Mouse (Mus musculus) left cerebral cortex, postnatal 10 days (tissue): ENCODE data around the gene Uap1. TPM values are rescaled to one million over a fixed set of nuclear protein-coding genes. Genes with fewer than 3 reads are reported as not detected.

Experiments used
- DNase-seq, 2 experiments: peaks; one replicate each; pipeline ENCODE4 v3.0.0; 2021 to 2022; ENCODE audit warnings: low spot score in 2 of 2, mixed read lengths in 1 of 2; ENCODE audit errors: extremely low spot score in 1 of 2
- intact Hi-C: fragments of 180-260 bp; cut with DNase I; formaldehyde crosslinking; loops from one replicate; pipeline ENCODE4 v1.15.1; 2025
- total RNA-seq, 2 experiments: library from RNA; stranded (reverse); gene quantifications; 2 replicates each; pipeline ENCODE4 v1.2.3; 2021

Uap1 gene
- total RNA-seq, 2 experiments from 2014 or later: 62.5 to 66.7 TPM

DNA sequence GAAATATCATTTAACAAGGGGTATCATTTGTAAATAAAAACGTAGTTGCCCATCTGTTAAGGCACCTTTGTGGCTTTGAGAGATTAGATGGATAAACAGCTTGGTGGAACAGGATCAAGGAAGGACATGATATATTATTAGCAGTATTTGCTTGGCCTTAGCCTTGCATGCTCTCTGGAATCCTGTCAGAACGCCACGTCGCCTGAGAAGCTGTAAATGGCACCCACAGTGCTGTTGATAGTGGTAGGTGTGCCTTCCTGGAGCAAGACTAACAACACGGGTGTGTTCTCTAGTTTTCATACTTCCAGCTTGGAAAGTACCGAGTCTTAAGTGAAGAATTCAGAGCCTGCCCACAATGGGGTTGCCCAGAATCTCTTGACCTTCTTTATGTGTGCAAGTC lies 1.1 kb upstream of the Uap1 start:
- intact Hi-C loops: no loop called here
- no peak for DNase-seq

DNA sequence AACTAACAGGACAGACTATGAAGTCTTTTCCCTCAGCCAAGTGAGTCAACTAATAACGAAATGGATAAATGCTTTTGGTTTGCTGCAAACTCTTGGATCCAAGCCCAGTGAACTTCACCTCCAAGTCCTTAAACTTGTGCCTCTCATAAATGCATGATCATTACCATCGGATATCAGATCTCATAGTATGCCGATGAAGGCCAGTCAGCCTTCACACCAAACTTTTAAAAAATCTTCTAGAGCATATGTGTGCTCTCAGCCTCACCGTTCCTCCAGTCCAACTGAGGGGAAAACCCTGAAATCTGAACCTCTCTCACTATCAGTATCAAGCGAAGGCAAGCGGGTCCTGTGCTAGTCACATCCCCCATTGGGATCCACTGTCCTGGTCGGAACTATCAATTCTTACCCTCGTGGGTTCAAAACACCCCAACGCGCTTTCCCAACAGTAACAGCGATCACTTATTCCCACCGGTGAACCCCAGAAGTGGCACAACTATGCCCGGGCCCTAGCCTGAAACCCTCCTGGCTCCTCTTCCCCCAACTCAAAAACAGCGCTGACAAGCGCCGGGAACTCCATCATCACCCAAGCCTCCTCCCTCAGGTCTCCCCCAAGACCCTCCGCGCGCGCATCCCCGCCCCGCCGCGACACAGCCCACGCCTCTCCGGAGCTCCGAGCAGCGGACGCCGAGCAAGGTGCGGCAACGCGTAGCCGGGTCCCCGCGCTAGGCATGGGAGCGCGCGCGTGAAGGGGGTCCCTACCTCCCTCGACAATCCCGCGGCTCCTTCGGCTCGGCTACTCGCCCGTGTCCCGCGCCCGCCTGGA lies 555 bp downstream of the Uap1 start:
- no peak for DNase-seq
- intact Hi-C loops: no loop called here

DNA sequence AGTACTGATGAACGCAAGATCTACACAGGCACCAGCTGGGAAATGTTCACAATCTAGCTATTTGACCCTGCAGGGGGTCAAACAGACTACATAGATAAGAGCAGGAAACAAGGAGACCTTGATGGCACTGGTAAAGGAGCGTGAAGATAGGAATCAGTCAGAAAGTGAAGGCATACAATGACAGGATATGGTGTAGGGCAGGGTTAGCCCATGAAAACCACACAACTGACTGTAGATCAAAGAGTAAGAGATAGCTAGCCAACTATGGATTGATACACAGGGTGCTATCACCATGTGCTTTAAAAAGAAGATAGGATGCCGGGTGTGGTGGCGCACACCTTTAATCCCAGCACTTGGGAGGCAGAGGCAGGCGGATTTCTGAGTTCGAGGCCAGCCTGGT lies 7.0 kb downstream of the Uap1 start:
- no peak for DNase-seq
- intact Hi-C loops: no loop called here

DNA sequence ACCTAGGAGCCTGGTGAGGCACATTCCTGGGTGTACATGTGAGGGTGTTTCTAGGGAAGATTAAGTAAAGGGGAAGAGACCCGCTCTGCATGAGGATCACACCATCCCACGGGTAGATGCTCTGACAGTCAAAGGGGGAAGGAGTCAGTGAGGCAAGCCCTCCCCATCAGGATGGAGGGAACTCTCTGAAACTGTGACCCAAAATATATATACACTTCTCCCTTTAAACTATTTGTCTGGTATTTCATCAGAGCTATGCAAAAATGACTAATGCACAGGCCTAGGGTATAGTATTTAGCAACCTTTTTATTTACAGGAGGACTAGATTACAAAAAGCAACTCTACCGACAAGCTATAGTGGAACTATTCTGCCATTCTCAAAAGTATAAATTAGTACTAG lies 9.8 kb downstream of the Uap1 start:
- no peak for DNase-seq
- intact Hi-C loops: no loop called here

DNA sequence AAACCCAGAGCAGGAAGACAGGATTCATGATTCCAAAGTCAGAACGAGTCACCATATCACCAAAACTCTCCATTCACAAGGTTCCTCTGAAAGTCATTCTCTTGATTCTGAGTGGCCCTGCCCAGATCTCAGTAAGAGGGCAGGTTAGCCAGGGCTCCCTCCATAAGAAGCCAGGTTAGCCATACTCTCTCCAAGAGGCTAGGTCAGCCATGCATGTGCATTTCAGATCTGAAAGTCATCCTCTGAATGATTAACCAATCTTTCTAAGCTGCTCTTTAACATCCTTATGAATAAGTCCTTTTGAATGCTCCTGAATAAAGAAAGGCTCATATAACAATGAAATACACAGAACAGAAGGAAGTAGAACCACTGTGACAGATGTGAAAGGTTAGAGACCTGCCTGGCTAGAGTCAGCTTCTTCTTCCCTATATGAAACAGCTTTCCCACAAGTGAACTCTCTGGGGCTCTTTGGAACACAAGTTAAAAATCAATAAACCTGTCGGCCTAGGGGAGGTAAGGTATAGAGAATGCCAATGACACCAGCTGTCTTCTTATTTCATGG lies 10.6 kb downstream of the Uap1 start:
- DNase-seq: no peak
- intact Hi-C loops: no loop called here

DNA sequence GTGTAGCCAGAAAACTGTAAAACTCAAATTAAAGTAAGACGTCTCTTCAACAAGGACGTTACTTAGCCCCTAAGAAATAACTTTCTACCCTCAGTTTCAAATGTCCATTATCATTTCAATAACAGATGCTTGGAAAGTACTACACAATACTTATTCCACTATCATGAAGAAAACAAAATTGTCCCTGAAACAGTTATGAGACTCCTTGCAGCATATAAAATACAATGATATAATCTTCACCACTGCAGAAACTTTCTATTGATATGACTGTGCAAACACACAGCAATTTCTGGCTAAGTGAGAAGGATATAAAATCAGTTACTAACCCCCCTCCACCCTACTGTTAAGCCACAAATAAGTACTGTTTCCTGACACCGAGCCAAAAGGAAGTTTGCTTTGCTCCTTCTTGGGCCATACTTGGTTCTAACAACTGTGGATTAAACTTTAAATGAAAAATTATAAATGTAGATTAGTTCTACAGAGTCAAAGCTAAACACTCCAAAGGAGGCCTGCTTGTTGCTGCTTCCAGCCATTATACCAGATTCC lies 11.3 kb downstream of the Uap1 start:
- intact Hi-C loops: no loop called here
- DNase-seq: no peak

DNA sequence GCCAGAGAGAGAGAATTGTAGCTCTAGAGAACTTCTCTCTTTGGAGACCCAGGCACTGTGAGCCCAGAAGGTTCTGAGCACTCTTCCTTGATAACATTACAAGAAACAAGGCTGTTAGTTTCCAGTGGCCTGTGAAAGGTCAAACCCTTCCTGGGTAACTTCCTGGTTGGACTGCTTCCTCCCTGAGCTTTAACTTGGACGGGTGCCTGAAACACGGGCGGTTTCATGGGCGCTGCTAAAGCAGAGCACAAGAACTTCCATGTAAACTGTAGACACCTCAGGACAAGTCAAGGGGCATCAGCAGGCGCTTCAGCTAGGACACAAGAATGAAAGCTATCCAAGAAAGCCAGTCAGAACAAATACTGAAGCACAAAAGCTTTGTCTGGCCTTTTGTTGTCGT lies 12.9 kb downstream of the Uap1 start:
- intact Hi-C loops: no loop called here

DNA sequence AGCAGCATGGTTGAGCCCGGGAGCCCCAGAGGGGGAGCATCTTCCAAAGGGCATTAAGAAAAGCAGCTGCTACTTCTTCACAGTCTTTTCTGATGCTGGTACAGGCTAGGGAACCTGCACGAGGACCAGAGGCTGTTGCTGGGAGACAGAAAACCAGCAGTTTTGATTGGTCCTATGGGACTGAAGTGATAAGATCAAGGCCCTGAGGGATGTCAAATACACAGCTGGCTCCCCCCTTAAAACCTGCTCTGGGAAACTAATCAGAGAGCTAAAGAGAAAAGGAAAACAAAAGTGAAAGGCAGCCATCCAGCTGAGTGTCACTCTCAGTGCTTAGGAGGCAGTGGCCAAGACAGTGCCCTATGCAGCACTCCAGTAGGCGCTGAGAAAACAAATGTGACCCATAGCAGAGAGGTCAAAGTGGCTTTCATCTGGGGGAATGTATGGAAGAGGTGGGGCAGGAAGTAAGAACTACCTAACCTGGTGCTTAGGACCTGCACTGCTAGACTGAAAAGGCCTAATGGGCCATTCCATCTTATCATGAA lies 14.3 kb downstream of the Uap1 start:
- intact Hi-C loops: no loop called here
- DNase-seq: no peak

More for the DNA sequence above, 12.9 kb downstream of the Uap1 start:
- peak in 1 of 2 experiments; percentile 56 for DNase-seq

DNA sequence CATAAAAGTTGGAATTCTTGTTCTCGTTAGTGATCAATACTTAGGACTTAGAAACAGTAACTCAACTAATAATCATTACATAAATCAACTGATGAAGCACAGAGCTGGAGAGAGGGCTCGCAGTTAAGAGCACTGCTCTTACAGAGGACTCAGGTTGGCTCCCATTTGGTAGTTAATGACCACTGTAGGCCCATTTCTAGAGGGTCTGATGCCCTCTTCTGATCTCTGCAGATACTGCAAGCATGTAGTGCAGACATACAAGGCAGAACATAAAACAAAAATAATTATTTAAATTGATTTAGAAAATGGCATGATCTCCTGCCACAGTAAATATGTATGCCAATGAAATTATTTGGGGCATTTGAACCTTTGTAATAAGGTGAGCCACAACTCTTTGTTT lies 15.1 kb downstream of the Uap1 start:
- intact Hi-C loops: no loop called here
- no peak for DNase-seq

DNA sequence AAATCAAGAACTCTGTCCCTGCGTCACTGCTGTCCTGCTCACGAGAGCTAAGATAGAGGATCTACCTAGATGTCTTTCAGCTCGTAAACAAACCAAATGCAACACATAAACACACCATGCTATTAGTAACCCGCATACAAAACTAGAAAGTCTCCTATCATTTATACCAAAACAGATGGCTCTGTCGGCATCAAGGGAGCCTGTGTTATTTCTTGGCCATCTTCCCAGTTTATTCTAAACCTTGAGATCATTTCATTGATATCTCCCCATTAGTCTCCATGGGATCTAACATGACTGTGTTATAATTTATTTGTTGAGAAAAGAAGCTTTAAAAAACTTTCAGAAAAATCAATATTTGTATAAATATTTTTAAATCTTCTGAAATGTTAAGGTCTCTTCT lies 19.0 kb downstream of the Uap1 start:
- intact Hi-C loops: no loop called here
- DNase-seq: no peak

DNA sequence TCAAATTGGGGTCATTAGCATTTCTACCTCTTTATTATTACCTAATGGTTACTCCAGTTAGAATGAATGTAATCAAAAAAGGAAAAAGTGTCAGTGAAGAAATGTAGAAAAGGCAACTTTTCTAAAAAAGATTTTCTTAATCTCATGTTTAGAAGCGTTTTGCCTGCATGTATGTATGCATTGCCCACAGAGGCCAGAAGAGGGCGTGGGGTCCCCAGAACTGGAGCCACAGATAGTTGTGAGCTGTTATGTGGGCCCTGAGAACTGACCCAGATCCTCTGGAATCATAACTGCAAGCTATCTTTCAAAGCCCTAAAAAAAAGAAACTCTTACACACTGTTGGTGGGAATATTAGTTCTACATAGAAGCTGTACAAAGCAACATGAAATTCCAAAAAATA lies 19.5 kb downstream of the Uap1 start:
- intact Hi-C loops: no loop called here
- DNase-seq: no peak

DNA sequence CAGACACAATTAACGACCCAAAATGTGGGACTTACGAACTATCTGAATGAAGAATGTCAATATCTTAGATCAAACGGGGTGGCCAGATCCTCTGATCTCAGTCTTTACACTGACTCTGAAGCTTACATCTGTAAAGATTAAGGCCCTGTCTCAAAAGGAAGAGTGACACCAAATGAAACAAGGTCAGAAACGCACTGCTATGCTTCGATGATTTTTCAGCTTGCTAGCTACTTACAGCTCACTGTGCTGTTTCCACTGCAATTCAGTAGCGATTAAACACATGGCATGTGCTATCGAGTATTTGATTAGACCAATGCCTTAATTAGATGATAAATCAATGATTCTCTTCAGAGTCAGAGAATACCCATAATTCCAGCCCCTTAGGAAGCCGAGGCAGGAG lies 20.8 kb downstream of the Uap1 start:
- intact Hi-C loops: no loop called here
- DNase-seq: no peak

DNA sequence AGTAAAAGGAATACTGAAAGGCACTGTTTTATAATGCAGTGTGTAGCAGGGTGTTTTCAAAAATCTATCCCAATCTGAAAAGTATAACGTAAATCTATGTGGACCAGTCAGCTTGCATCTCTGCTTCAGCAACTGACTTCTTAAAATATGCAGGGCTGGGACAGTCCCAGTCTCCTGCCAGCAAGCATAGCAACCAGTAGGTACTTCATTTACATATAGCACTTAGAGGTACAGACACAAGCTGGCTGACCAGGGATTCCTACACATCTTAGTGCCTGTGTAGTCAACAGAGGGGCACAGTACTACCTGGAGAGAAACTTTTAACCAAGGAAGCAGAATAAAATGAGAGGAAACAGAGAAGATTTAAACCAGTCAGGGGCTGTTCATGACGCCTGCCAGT lies 22.2 kb downstream of the Uap1 start:
- DNase-seq: no peak
- intact Hi-C loops: no loop called here

DNA sequence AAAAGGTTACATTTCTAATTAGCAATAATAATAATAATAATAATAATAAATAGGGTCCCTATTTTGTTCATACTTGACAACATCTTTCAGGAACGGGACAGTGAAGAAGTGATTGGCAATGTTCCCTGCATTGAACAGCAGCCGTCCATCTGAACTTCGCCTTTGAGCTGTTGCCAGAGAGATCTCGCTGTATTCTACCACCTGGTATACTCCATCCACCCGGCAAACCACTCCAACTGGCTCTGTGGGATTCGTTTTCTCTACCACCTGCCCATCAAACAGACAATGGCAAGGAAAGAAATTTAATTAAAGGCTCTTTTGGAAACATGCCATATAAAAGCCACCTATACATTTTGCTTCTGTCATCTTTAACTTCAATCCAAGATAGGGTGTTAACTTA lies 23.9 kb downstream of the Uap1 start:
- intact Hi-C loops: no loop called here
- no peak for DNase-seq

DNA sequence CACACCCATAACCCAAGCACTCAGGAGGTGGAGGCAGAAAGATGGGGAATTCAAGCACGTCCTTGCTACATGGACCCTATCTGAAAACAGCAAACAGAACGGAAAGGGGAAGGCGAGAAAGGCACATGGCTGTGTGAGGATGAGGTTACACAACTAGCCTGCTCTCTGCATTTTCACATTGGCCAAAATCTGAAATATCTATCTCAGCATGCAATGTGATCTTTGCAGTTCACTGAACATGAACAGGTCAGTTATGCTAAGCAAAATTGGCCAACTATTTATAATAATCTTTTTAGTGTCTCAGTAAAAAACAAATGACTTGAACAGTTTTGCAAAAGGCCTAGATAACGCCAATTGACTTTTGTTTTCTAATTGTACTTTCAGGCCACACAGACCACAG lies 25.0 kb downstream of the Uap1 start:
- DNase-seq: no peak
- intact Hi-C loops: no loop called here

DNA sequence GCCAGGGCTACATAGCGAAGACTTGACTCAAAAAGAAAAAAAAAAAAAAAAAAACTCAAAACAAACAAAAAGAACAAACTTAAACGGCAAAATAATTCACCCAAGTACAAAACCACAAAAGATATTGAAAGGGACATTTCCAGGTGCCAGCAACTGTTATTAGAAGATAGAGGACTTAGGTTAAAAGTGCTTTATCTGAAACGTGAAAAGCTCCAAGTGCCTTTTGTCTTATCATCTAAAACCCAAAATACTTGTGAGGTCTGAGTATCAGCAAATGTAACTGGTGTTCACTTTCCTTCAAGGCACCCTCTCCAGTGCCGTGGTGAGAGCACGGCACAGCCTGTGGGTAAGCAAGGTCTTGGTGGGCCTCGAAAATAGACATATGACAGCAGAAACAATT lies 26.2 kb downstream of the Uap1 start:
- intact Hi-C loops: no loop called here

DNA sequence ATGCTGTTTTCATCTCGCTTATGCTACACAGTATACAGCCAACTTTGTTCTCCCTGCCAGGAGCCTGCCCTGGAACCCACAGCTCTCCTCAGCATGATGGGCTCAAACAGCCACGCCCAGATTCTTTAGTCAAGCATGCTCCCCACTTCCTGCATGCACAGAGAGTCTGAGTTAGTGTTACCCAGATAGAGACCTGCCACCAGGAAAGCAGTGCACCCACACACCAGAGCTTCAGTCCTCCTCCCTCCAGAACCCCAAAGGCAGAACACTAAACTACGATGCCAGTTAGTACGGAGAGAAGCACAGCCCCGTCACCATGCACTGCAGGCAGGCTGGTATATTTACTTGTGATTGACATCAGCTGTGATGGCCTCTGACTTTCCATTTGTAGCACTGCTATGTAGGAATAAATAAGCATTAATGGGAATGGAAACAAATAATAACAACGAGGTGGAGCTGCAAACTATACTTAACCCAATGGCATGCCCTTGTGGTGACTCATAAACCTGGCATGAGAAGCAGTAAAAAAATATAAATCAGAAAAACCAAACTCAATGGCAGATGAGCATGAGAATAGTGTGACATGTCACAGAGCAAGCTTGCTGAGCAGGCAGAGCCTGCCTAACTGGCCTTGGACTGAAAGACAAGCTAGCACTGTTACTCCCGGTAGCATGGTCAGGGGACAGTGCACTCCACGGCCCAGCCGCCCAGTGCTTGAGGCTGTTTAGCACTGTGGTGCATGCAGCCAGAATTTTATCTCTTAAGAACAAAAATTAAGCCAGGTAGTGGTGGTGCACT lies 26.9 kb downstream of the Uap1 start:
- no peak for DNase-seq
- intact Hi-C loops: no loop called here

More for the DNA sequence above, 26.2 kb downstream of the Uap1 start:
- no peak for DNase-seq

DNA sequence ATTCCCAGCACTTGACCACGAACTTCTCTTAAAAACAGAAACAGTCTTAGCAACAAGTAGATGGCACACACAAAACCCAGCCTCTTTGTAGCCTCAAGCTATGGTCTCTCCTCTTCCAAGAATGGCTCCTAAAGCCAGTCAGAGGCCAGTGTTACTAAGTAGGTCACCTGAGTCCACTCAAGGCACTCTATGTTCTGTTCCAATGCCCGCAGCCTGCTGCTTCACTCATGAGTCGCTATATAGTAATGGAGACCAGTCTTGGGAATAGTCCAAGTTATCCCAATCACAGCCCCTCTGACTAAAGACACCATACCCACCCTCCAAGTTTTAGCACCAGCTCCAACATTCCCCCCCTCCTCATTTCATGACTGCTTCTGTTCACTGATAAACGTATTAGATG lies 29.2 kb downstream of the Uap1 start:
- no peak for DNase-seq
- intact Hi-C loops: no loop called here

DNA sequence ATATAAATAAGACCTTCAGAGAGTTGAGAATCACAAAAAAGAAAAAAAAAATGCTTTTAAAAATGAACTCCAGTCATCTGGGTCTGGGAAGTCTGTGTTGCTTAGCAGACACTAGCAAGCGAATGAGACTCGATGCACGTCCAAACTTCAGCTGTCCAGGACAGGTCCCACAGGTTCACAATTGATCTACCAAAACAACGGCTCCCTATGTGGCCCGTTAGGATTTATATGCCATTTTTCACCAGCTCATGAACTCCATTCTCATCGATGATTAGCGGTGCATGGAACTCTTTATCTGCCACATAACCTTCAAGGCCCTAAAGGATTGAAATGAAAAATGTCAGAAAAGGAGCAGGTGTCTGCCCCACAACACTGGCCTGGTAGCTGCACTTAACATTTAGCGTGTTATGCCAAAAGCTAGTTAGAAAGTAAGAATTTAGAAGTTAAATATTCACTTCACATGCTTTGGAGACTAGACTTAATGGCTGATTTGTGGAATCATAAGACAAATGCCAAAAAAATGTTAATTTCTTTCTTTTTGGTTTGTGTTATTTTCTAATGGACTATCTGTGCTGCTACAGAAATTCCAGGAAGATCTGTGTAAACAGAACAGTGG lies 32.4 kb downstream of the Uap1 start:
- no peak for DNase-seq
- intact Hi-C loops: no loop called here
